Mouse (Mus musculus) liver, embryonic 16.5 days (tissue): ENCODE measurements around the gene Klhl26. TPM values are rescaled to one million over a fixed set of nuclear protein-coding genes. Genes with fewer than 3 reads are reported as not detected.

Source experiments
- ATAC-seq: fragments of 200-750 bp; cut with Nextera tagmentation; 2 replicates; pipeline ENCODE4 v1.8.0; 2017; ENCODE audit warnings: low read depth, mild to moderate bottlenecking, moderate number of reproducible peaks, moderate library complexity
- H3K27ac ChIP-seq: fragments of 300-500 bp; sonication (generic); 2 replicates; pipeline ENCODE4 v1.5.1; 2014; ENCODE audit warnings: mild to moderate bottlenecking, low read length
- H3K27me3 ChIP-seq: fragments of 300-500 bp; sonication (generic); 2 replicates; pipeline ENCODE4 v1.6.1; 2014; ENCODE audit warnings: low read depth, low read length, mixed read lengths; ENCODE audit not compliant: control insufficient read depth, insufficient read depth
- H3K36me3 ChIP-seq: fragments of 300-500 bp; sonication (generic); 2 replicates; pipeline ENCODE4 v1.6.1; 2014; ENCODE audit warnings: mild to moderate bottlenecking; ENCODE audit not compliant: control insufficient read depth, insufficient read depth
- H3K4me1 ChIP-seq: fragments of 300-500 bp; sonication (generic); 2 replicates; pipeline ENCODE4 v1.6.1; 2014; ENCODE audit warnings: low read depth, low read length, mixed read lengths; ENCODE audit not compliant: control insufficient read depth
- H3K4me2 ChIP-seq: fragments of 300-500 bp; sonication (generic); 2 replicates; pipeline ENCODE4 v1.6.1; 2014; ENCODE audit warnings: low read depth, low read length, mixed read lengths
- H3K4me3 ChIP-seq: fragments of 300-500 bp; sonication (generic); 2 replicates; pipeline ENCODE4 v1.5.1; 2014; ENCODE audit warnings: low read depth, mild to moderate bottlenecking, low read length
- H3K9ac ChIP-seq: fragments of 300-500 bp; sonication (generic); 2 replicates; pipeline ENCODE4 v1.6.1; 2014; ENCODE audit warnings: low read depth, low read length
- H3K9me3 ChIP-seq: fragments of 300-500 bp; sonication (generic); replicated peaks from 2 replicates; pipeline ENCODE4 v1.6.1; 2016; ENCODE audit warnings: low read length; ENCODE audit not compliant: control insufficient read depth
- WGBS: fragments of 180-500 bp; shearing (Covaris S2); extraction: QIAGEN DNeasy Blood & Tissue Kit; methylation state at CpG from one replicate; pipeline ENCODE4 v1.1.7; 2014; ENCODE audit not compliant: insufficient replicate concordance; 5-methylcytosine and 5-hydroxymethylcytosine counted together
- polyA plus RNA-seq: library from polyadenylated mRNA; unstranded; fragments of >200 nt; fragmentation: Nextera tagmentation; extraction: Ambion mirVana; gene quantifications from 2 replicates; pipeline ENCODE4 v1.2.1, GENCODE M21; 2015

Gene Klhl26
- polyA plus RNA-seq, 1 experiment from 2014 or later, result 7.1 TPM

- Histone ChIP-seq H3K9me3 (no peaks in the 10 kb centered on the region), H3K4me2 (no peak overlapping the region), H3K36me3 (no peaks in the 10 kb centered on the region), H3K27me3 (no peaks in the 10 kb centered on the region), H3K27ac (no peak overlapping the region), H3K4me1 (no peaks in the 10 kb centered on the region), H3K4me3 (no peak overlapping the region), H3K9ac (no peak overlapping the region)
- ATAC-seq, result no peak
- WGBS, result 44% methylated on average over 7 of the region's 7 CpGs
Observed at GRCm38 (mm10) chr8:70405189-70405588, 71.6 kb downstream of the Klhl26 start.

GRCm38 (mm10) chr8:70404212-70404611 lies 72.6 kb downstream of the Klhl26 start:
- Histone ChIP-seq H3K4me2 (no peak overlapping the region), H3K9ac (no peak overlapping the region), H3K4me3 (no peak overlapping the region), H3K4me1 (no peaks in the 10 kb centered on the region), H3K36me3 (no peaks in the 10 kb centered on the region), H3K27me3 (no peaks in the 10 kb centered on the region), H3K9me3 (no peaks in the 10 kb centered on the region), H3K27ac (no peak overlapping the region)
- 80% methylated on average over 3 of the region's 3 CpGs for WGBS
- no peak for ATAC-seq

Other genes starting within 250 kb of the Klhl26 start
- gene Sugp2, start 242.7 kb downstream of the Klhl26 start, polyA plus RNA-seq, result 10.8 and 11.9 TPM in 2 replicates
- gene Armc6, start 242.5 kb downstream of the Klhl26 start, polyA plus RNA-seq, result 12.1 and 12.7 TPM in 2 replicates
- 3.7 and 4.7 TPM in 2 replicates for gene Homer3, start 194.1 kb downstream of the Klhl26 start, polyA plus RNA-seq
- 19.8 and 21.1 TPM in 2 replicates for gene Ddx49, start 174.5 kb downstream of the Klhl26 start, polyA plus RNA-seq
- gene Cope, start 174.4 kb downstream of the Klhl26 start, polyA plus RNA-seq, result 195 and 209 TPM in 2 replicates
- 0.05 and 0.24 TPM in 2 replicates for gene Cers1, start 161.2 kb downstream of the Klhl26 start, polyA plus RNA-seq
- 0.18 and 0.34 TPM in 2 replicates for gene Gdf1, start 147.2 kb downstream of the Klhl26 start, polyA plus RNA-seq
- 5.5 and 5.6 TPM in 2 replicates for gene Upf1, start 123.7 kb downstream of the Klhl26 start, polyA plus RNA-seq
- gene Comp, start 103.4 kb downstream of the Klhl26 start, polyA plus RNA-seq, result 1.3 and 1.6 TPM in 2 replicates
- 3.4 and 3.9 TPM in 2 replicates for gene Crtc1, start 37.4 kb downstream of the Klhl26 start, polyA plus RNA-seq
- gene Tmem59l, start 10.4 kb upstream of the Klhl26 start, polyA plus RNA-seq, result not detected in 2 replicates
- gene Crlf1, start 16.2 kb upstream of the Klhl26 start, polyA plus RNA-seq, result 0.83 and 1.3 TPM in 2 replicates
- gene Rex1bd, start 29.8 kb upstream of the Klhl26 start, polyA plus RNA-seq, result 53.7 and 55.6 TPM in 2 replicates
- 490 and 558 TPM in 2 replicates for gene Uba52, start 33.8 kb upstream of the Klhl26 start, polyA plus RNA-seq
- gene Fkbp8, start 50.8 kb upstream of the Klhl26 start, polyA plus RNA-seq, result 155 and 158 TPM in 2 replicates
- 27.6 and 29.0 TPM in 2 replicates for gene Kxd1, start 51.0 kb upstream of the Klhl26 start, polyA plus RNA-seq
- 12.9 and 16.8 TPM in 2 replicates for gene Ell, start 62.5 kb upstream of the Klhl26 start, polyA plus RNA-seq
- gene Isyna1, start 117.4 kb upstream of the Klhl26 start, polyA plus RNA-seq, result 35.0 and 38.0 TPM in 2 replicates
- gene Ssbp4, start 131.9 kb upstream of the Klhl26 start, polyA plus RNA-seq, result 25.1 and 32.3 TPM in 2 replicates
- 7.5 and 9.0 TPM in 2 replicates for gene Lrrc25, start 139.2 kb upstream of the Klhl26 start, polyA plus RNA-seq
- gene Gdf15, start 155.5 kb upstream of the Klhl26 start, polyA plus RNA-seq, result 2.7 and 3.1 TPM in 2 replicates
- 18.9 and 20.5 TPM in 2 replicates for gene Pgpep1, start 183.4 kb upstream of the Klhl26 start, polyA plus RNA-seq
- gene Lsm4, start 196.3 kb upstream of the Klhl26 start, polyA plus RNA-seq, result 104 and 113 TPM in 2 replicates
- gene Jund, start 222.0 kb upstream of the Klhl26 start, polyA plus RNA-seq, result 12.3 and 17.5 TPM in 2 replicates
- 0.02 TPM in 1 of 2 replicates, not detected in the other for gene Iqcn, start 226.5 kb upstream of the Klhl26 start, polyA plus RNA-seq
- 0.40 and 0.47 TPM in 2 replicates for gene Gm3336, start 241.6 kb upstream of the Klhl26 start, polyA plus RNA-seq
- 1.5 and 2.2 TPM in 2 replicates for gene Pde4c, start 246.8 kb upstream of the Klhl26 start, polyA plus RNA-seq